Mouse (Mus musculus) neural tube, embryonic 11.5 days (tissue): ENCODE measurements at regions not wholly inside any gene's neighbourhood (a gene's known extent, or its start where the extent isn't known, plus 50 kb on each side); places are given as distances from the start of the nearest gene placed in this dataset.

Source experiments
- ATAC-seq: fragments of 200-750 bp; cut with Nextera tagmentation; 2 replicates; pipeline ENCODE4 v1.8.0; 2017; ENCODE audit warnings: moderate number of reproducible peaks, mild to moderate bottlenecking, moderate TSS enrichment, moderate library complexity; ENCODE audit not compliant: insufficient read depth, low FRiP score, low TSS enrichment
- DNase-seq: peaks from one replicate; pipeline ENCODE4 v3.0.0-alpha.2; 2015; ENCODE audit warnings: low spot score
- H3K27ac ChIP-seq: fragments of 300-500 bp; sonication (generic); 2 replicates; pipeline ENCODE4 v1.5.1; 2014; ENCODE audit warnings: low read depth, mild to moderate bottlenecking, low read length
- H3K27me3 ChIP-seq: fragments of 300-500 bp; sonication (generic); 2 replicates; pipeline ENCODE4 v1.6.1; 2014; ENCODE audit warnings: mild to moderate bottlenecking, low read length, mixed read lengths; ENCODE audit not compliant: control insufficient read depth, insufficient read depth
- H3K36me3 ChIP-seq: fragments of 300-500 bp; sonication (generic); 2 replicates; pipeline ENCODE4 v1.6.1; 2014; ENCODE audit warnings: mild to moderate bottlenecking, low read length, moderate library complexity, mixed read lengths; ENCODE audit not compliant: control insufficient read depth, insufficient read depth
- H3K4me1 ChIP-seq: fragments of 300-500 bp; sonication (generic); 2 replicates; pipeline ENCODE4 v1.6.1; 2014; ENCODE audit warnings: low read length, mixed read lengths; ENCODE audit not compliant: control insufficient read depth, insufficient read depth
- H3K4me2 ChIP-seq: fragments of 300-500 bp; sonication (generic); 2 replicates; pipeline ENCODE4 v1.6.1; 2014; ENCODE audit warnings: low read depth, mild to moderate bottlenecking, moderate library complexity
- H3K4me3 ChIP-seq: fragments of 300-500 bp; sonication (generic); 2 replicates; pipeline ENCODE4 v1.5.1; 2014; ENCODE audit warnings: low read depth, low read length
- H3K9ac ChIP-seq: fragments of 300-500 bp; sonication (generic); 2 replicates; pipeline ENCODE4 v1.6.1; 2014; ENCODE audit warnings: mild to moderate bottlenecking, low read length
- H3K9me3 ChIP-seq: fragments of 300-500 bp; sonication (generic); 2 replicates; pipeline ENCODE4 v1.6.1; 2016; ENCODE audit warnings: low read length; ENCODE audit not compliant: control insufficient read depth
- WGBS: fragments of 180-500 bp; shearing (Covaris S2); extraction: QIAGEN DNeasy Blood & Tissue Kit; methylation state at CpG from one replicate; pipeline ENCODE4 v1.1.7; 2014; 5-methylcytosine and 5-hydroxymethylcytosine counted together

DNA sequence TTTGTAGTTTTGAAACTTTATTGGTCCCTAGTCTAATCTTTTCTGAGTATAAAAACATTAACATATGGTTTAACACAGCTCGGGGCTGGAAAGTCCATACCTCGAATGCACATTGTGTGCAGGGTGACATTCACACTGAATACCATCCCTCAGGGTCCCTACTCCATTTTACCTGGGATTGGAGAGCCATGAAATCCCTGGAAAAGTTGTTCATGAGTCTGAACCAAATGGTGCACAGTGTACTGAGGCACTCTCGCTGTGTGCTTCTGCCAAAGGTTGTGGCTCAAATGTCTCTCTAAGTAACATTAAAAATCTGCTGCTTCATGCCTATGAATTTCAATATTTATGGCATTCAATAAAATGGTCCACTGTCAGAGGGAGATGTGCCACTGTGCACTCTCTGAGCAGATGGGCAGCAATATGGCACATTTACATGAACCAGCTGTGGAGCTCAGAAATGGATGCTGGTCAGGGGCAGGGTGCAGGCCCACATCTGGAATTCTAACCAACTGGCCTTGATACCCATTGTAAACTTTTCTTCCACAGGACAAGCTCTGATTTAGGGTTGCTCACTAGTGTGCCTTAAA lies 116.7 kb downstream of the Olig3 start:
- no peaks in the 10 kb centered on the region for H3K27me3 ChIP-seq
- ATAC-seq (no peak), DNase-seq (no peak)
- H3K9ac ChIP-seq, result no peak overlapping the region
- H3K4me2 ChIP-seq, result no peak overlapping the region
- H3K9me3 ChIP-seq, result no peaks in the 10 kb centered on the region
- H3K27ac ChIP-seq, result no peak overlapping the region
- H3K4me1 ChIP-seq, result no peaks in the 10 kb centered on the region
- H3K4me3 ChIP-seq, result no peak overlapping the region
- 69% methylated on average over 3 of the region's 3 CpGs for WGBS
- no peaks in the 10 kb centered on the region for H3K36me3 ChIP-seq

GRCm38 (mm10) chr10:19485537-19486135 lies 106.1 kb upstream of the Ifngr1 start:
- peaks cover 7% of the 10 kb centered on the region; the same call in 1 of the 2 replicates for H3K4me1 ChIP-seq
- peaks cover 20% of the 10 kb centered on the region; the same call in 1 of the 2 replicates for H3K27me3 ChIP-seq
- DNase-seq (peak; percentile 49), ATAC-seq (peak; percentile 45; the same call in 1 of the 2 replicates)
- H3K9me3 ChIP-seq, result no peaks in the 10 kb centered on the region
- peak overlapping the region; percentile 7; the same call in 1 of the 2 replicates for H3K4me2 ChIP-seq
- WGBS, result 22% methylated on average over 15 of the region's 15 CpGs
- no peak overlapping the region for H3K27ac ChIP-seq
- no peak overlapping the region for H3K9ac ChIP-seq
- no peak overlapping the region for H3K4me3 ChIP-seq
- H3K36me3 ChIP-seq, result no peaks in the 10 kb centered on the region

GRCm38 (mm10) chr10:19490500-19490899 lies 101.2 kb upstream of the Ifngr1 start:
- Histone ChIP-seq H3K4me3 (no peak overlapping the region), H3K4me2 (no peak overlapping the region), H3K27ac (no peak overlapping the region), H3K9me3 (no peaks in the 10 kb centered on the region), H3K4me1 (peaks cover 5% of the 10 kb centered on the region; the same call in 1 of the 2 replicates), H3K36me3 (no peaks in the 10 kb centered on the region), H3K9ac (no peak overlapping the region), H3K27me3 (peaks cover 17% of the 10 kb centered on the region; the same call in 1 of the 2 replicates)
- no peak for DNase-seq
- WGBS, result 30% methylated on average over 8 of the region's 8 CpGs
- ATAC-seq, result no peak

DNA sequence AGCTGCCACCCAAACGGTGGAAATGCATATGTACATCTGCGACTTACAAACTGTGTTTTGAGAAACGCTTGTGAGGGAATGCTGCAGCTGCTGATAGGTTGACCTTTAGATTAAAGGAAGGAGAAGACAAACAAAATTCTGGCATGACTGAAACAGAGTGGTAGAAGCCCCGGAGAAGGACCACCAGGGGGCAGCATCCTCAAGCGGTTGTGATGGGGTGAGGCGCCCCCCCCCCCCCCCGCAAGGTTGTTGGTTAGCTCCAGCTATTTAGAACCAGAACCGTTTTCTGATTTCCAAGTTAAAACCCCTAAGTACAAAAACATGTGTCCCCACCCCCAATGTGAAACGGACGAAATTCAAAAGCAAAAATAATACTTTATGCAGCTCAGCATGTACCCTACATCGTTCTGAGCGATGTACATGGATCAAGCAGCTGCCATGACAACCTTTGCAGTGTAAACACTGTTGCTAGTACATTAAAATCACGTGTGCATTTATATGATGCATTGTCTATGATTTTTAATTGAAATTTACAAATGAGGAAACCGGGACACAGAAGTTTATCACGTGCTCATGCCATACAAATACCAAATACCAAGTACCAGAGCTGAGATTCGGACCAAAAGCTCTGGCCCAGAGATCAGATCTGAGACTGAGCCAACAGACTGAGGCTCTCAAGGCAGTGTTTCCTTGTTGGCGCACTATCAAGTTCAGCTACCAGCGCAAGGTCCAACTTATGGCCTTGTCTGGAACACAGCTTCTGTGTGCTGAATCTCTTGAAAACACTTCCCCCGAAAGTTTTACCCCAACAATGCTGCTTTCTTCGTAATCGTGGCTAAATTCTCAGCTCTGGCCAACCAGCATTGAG lies 100.0 kb upstream of the Ifngr1 start:
- ATAC-seq, result no peak
- peaks cover 17% of the 10 kb centered on the region; the same call in 1 of the 2 replicates for H3K27me3 ChIP-seq
- 62% methylated on average over 21 of the region's 21 CpGs for WGBS

GRCm38 (mm10) chr10:19494461-19495105 lies 97.2 kb upstream of the Ifngr1 start:
- Histone ChIP-seq H3K9ac (no peak overlapping the region), H3K4me3 (no peak overlapping the region), H3K27ac (no peak overlapping the region), H3K4me1 (no peaks in the 10 kb centered on the region), H3K4me2 (no peak overlapping the region; the same call in 1 of the 2 replicates), H3K9me3 (no peaks in the 10 kb centered on the region), H3K27me3 (no peaks in the 10 kb centered on the region), H3K36me3 (no peaks in the 10 kb centered on the region)
- DNase-seq, result peak; percentile 26
- no peak for ATAC-seq
- 26% methylated on average over 9 of the region's 9 CpGs for WGBS

More for the DNA sequence above, 100.0 kb upstream of the Ifngr1 start:
- H3K4me2 ChIP-seq, result no peak overlapping the region
- H3K9me3 ChIP-seq, result no peaks in the 10 kb centered on the region
- no peak overlapping the region for H3K4me3 ChIP-seq
- no peaks in the 10 kb centered on the region for H3K4me1 ChIP-seq
- no peak overlapping the region for H3K27ac ChIP-seq
- peak; percentile 33 for DNase-seq
- H3K36me3 ChIP-seq, result no peaks in the 10 kb centered on the region
- no peak overlapping the region for H3K9ac ChIP-seq

DNA sequence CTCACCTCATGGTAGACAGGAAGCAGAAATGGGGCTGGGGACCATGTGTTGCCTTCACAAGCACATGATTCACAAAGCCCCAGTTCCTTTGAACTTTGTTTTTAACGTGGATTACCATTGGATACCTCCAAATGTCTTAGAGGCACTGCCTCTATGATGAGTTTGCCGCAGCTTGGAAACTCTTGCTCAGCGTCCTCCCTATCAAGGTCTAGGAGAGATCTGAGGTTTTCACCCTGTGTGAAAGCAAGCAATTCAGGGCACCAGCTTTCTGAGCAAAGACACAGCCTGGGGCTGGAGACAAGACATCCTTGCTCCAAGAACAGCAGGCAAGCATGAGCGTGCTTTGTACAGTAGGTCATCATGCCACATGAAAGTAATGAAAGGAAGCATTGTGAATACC lies 93.6 kb upstream of the Ifngr1 start:
- Histone ChIP-seq H3K9ac (no peak overlapping the region), H3K4me3 (no peak overlapping the region), H3K4me1 (no peaks in the 10 kb centered on the region), H3K9me3 (no peaks in the 10 kb centered on the region), H3K36me3 (no peaks in the 10 kb centered on the region), H3K4me2 (no peak overlapping the region), H3K27ac (no peak overlapping the region), H3K27me3 (no peaks in the 10 kb centered on the region)
- ATAC-seq (no peak), DNase-seq (no peak)
- 75% methylated on average over 4 of the region's 4 CpGs for WGBS

DNA sequence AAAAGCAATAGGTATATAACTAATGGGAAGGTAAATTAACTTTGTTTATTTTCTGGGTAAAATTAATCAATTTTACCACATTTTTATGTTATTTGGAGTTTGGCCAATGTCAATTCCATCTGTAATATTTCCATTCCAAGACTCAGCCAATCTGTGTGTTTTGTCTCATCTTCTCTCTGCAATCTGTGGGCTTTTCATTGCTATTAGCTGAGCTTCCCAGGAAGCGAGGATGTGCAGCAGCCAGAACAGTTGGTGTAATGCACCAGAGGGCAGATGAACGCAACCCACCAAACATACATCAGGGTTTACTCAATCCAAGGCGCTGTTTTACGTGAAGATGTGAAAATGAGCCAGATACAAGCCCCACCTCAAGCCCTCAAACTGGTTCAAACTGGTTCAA lies 88.9 kb upstream of the Ifngr1 start:
- Histone ChIP-seq H3K4me1 (no peaks in the 10 kb centered on the region), H3K36me3 (no peaks in the 10 kb centered on the region), H3K27ac (no peak overlapping the region), H3K9ac (no peak overlapping the region), H3K27me3 (no peaks in the 10 kb centered on the region), H3K9me3 (no peaks in the 10 kb centered on the region), H3K4me3 (no peak overlapping the region), H3K4me2 (no peak overlapping the region)
- 94% methylated on average over 4 of the region's 4 CpGs for WGBS
- ATAC-seq (no peak), DNase-seq (no peak)

DNA sequence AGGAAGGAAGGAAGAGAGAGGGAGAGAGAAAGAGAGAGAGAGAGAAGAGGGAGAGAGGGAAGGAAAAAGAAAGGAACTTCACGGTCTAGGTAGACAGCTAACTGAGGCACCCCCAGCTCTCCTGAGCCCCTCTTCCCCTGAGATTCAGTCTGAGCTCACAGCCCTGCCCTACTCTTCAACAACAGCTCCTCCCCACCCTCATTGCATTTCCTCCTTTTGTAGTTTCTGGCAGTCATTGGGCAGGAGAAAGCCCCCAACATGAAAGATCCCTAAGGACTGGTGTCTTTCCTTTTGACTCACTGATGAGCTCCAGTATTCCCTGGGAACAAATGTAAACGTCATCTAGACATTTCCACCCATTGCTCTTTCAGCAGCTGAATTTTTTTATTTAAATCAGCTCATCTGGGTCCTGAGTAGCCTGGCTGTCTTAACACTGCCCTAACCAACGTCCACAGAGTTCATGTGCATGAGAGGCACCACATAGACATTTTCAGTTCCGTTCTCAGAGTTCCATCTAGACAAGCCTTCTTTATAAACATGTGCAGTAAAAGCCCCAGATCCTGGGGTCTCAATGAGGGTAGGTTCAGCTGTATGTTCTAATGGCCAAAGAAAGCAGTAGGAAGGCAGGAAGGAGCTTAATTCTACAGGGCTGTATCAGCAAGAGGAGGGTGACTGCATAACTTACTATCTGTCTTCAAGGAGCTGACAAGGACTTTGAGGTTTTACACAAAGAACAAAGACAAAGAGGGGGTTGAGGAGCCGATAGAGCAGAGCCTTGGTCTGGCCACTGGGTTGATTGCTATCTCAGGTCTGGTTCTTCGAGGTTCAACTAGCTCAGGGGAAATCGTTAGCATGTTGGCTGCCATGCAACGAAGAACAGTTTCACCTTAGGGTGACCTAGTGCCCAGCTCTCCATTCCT lies 87.6 kb upstream of the Ifngr1 start:
- no peaks in the 10 kb centered on the region for H3K36me3 ChIP-seq
- no peak overlapping the region for H3K4me2 ChIP-seq
- H3K27ac ChIP-seq, result no peak overlapping the region
- no peak overlapping the region for H3K4me3 ChIP-seq
- no peaks in the 10 kb centered on the region for H3K9me3 ChIP-seq
- H3K27me3 ChIP-seq, result no peaks in the 10 kb centered on the region
- 62% methylated on average over 8 of the region's 8 CpGs for WGBS
- DNase-seq, result no peak
- no peak for ATAC-seq
- H3K9ac ChIP-seq, result no peak overlapping the region
- no peaks in the 10 kb centered on the region for H3K4me1 ChIP-seq
